Mouse (Mus musculus) embryonic fibroblast, embryonic 13.5 days (primary cell): Measurements from ENCODE around the gene Cd68. TPM values are rescaled to one million over a fixed set of nuclear protein-coding genes. Genes with fewer than 3 reads are reported as not detected.

Source experiments
- polyA plus RNA-seq: library from polyadenylated mRNA; stranded (reverse); fragments of >200 nt; gene quantifications from 2 replicates; pipeline ENCODE4 v1.2.4, GENCODE M21; 2011; ENCODE audit warnings: low read depth; ENCODE audit not compliant: missing spikeins, insufficient read length

Cd68 gene
- polyA plus RNA-seq, 1 experiment, result 8.6 TPM

Other genes with a start within 250 kb of the Cd68 start
- 0.21 TPM in 1 of 2 replicates, not detected in the other for gene Dnah2, start 117.0 kb downstream of the Cd68 start, polyA plus RNA-seq
- gene Efnb3, start 105.9 kb downstream of the Cd68 start, polyA plus RNA-seq, result 0.45 and 2.6 TPM in 2 replicates
- gene Wrap53, start 85.9 kb downstream of the Cd68 start, polyA plus RNA-seq, result 7.9 and 10.2 TPM in 2 replicates
- gene Trp53, start 85.8 kb downstream of the Cd68 start, polyA plus RNA-seq, result 159 and 160 TPM in 2 replicates
- 0.58 and 2.7 TPM in 2 replicates for gene Atp1b2, start 60.2 kb downstream of the Cd68 start, polyA plus RNA-seq
- gene Shbg, start 48.2 kb downstream of the Cd68 start, polyA plus RNA-seq, result not detected in 2 replicates
- 11.7 and 13.6 TPM in 2 replicates for gene Sat2, start 44.1 kb downstream of the Cd68 start, polyA plus RNA-seq
- gene Fxr2, start 33.2 kb downstream of the Cd68 start, polyA plus RNA-seq, result 63.5 and 71.7 TPM in 2 replicates
- not detected in 2 replicates for gene Sox15, start 10.8 kb downstream of the Cd68 start, polyA plus RNA-seq
- 45.2 and 47.8 TPM in 2 replicates for gene Mpdu1, start 3.5 kb downstream of the Cd68 start, polyA plus RNA-seq
- gene Eif4a1, start 6.3 kb upstream of the Cd68 start, polyA plus RNA-seq, result 717 and 781 TPM in 2 replicates
- gene Senp3, start 15.9 kb upstream of the Cd68 start, polyA plus RNA-seq, result 117 and 187 TPM in 2 replicates
- gene Tnfsf13, start 19.6 kb upstream of the Cd68 start, polyA plus RNA-seq, result 0.85 and 1.5 TPM in 2 replicates
- 20.0 and 25.5 TPM in 2 replicates for gene Tnfsf12, start 29.7 kb upstream of the Cd68 start, polyA plus RNA-seq
- 3.0 and 4.4 TPM in 2 replicates for gene Tnfsfm13, start 29.9 kb upstream of the Cd68 start, polyA plus RNA-seq
- gene Polr2a, start 92.5 kb upstream of the Cd68 start, polyA plus RNA-seq, result 82.6 and 90.9 TPM in 2 replicates
- not detected in 2 replicates for gene Slc35g3, start 95.8 kb upstream of the Cd68 start, polyA plus RNA-seq
- 22.6 and 28.5 TPM in 2 replicates for gene Zbtb4, start 99.8 kb upstream of the Cd68 start, polyA plus RNA-seq
- 4.6 and 7.2 TPM in 2 replicates for gene Chrnb1, start 129.8 kb upstream of the Cd68 start, polyA plus RNA-seq
- gene Fgf11, start 135.7 kb upstream of the Cd68 start, polyA plus RNA-seq, result 1.1 and 2.5 TPM in 2 replicates
- gene Tmem102, start 139.5 kb upstream of the Cd68 start, polyA plus RNA-seq, result not detected in 2 replicates
- not detected in 2 replicates for gene Gm39566, start 149.1 kb upstream of the Cd68 start, polyA plus RNA-seq
- gene Spem2, start 152.3 kb upstream of the Cd68 start, polyA plus RNA-seq, result not detected in 2 replicates
- not detected in 2 replicates for gene Spem1, start 156.0 kb upstream of the Cd68 start, polyA plus RNA-seq
- 33.8 and 42.0 TPM in 2 replicates for gene Nlgn2, start 171.6 kb upstream of the Cd68 start, polyA plus RNA-seq
- 72.1 and 94.8 TPM in 2 replicates for gene Tmem256, start 172.4 kb upstream of the Cd68 start, polyA plus RNA-seq
- 120 and 128 TPM in 2 replicates for gene Plscr3, start 180.2 kb upstream of the Cd68 start, polyA plus RNA-seq
- not detected in 2 replicates for gene Tnk1, start 192.6 kb upstream of the Cd68 start, polyA plus RNA-seq
- gene Tmem95, start 211.9 kb upstream of the Cd68 start, polyA plus RNA-seq, result not detected in 2 replicates
- gene Kctd11, start 215.3 kb upstream of the Cd68 start, polyA plus RNA-seq, result 20.7 and 26.0 TPM in 2 replicates
- not detected in 2 replicates for gene Acap1, start 229.4 kb upstream of the Cd68 start, polyA plus RNA-seq
- gene 2810408A11Rik, start 234.8 kb upstream of the Cd68 start, polyA plus RNA-seq, result 3.5 and 4.9 TPM in 2 replicates
- gene Neurl4, start 234.9 kb upstream of the Cd68 start, polyA plus RNA-seq, result 30.8 and 31.8 TPM in 2 replicates
- gene Gps2, start 247.7 kb upstream of the Cd68 start, polyA plus RNA-seq, result 24.1 and 27.8 TPM in 2 replicates